Mouse (Mus musculus) stomach, postnatal 0 days (tissue): ENCODE measurements around the gene Fam57b. TPM values are rescaled to one million over a fixed set of nuclear protein-coding genes. Genes with fewer than 3 reads are reported as not detected.

ENCODE experiments used
- ATAC-seq: fragments of 200-750 bp; cut with Nextera tagmentation; 2 replicates; pipeline ENCODE4 v1.8.0; 2017; ENCODE audit not compliant: low FRiP score, low TSS enrichment
- DNase-seq: peaks from one replicate; pipeline ENCODE4 v3.0.0-alpha.2; 2016; ENCODE audit warnings: low spot score
- H3K27ac ChIP-seq: fragments of 300-500 bp; sonication (generic); replicated peaks from 2 replicates; pipeline ENCODE4 v1.5.1; 2014; ENCODE audit warnings: mild to moderate bottlenecking, control low read depth
- H3K27me3 ChIP-seq: fragments of 300-500 bp; sonication (generic); 2 replicates; pipeline ENCODE4 v1.6.1; 2014; ENCODE audit warnings: low read length; ENCODE audit not compliant: control insufficient read depth, insufficient read depth
- H3K36me3 ChIP-seq: fragments of 300-500 bp; sonication (generic); 2 replicates; pipeline ENCODE4 v1.6.1; 2014; ENCODE audit warnings: low read length, mixed read lengths; ENCODE audit not compliant: control insufficient read depth, insufficient read depth
- H3K4me1 ChIP-seq: fragments of 300-500 bp; sonication (generic); replicated peaks from 2 replicates; pipeline ENCODE4 v1.6.1; 2014; ENCODE audit warnings: antibody characterized with exemption; ENCODE audit not compliant: control insufficient read depth, insufficient read depth
- H3K4me2 ChIP-seq: fragments of 300-500 bp; sonication (generic); replicated peaks from 2 replicates; pipeline ENCODE4 v1.6.1; 2014; ENCODE audit warnings: low read depth, mild to moderate bottlenecking, control low read depth, moderate library complexity
- H3K4me3 ChIP-seq: fragments of 300-500 bp; sonication (generic); 2 replicates; pipeline ENCODE4 v1.5.1; 2014; ENCODE audit warnings: low read depth, low read length, control low read depth
- H3K9ac ChIP-seq: fragments of 300-500 bp; sonication (generic); 2 replicates; pipeline ENCODE4 v1.6.1; 2014; ENCODE audit warnings: mild to moderate bottlenecking, low read length, control low read depth, mixed read lengths
- H3K9me3 ChIP-seq: fragments of 300-500 bp; sonication (generic); 2 replicates; pipeline ENCODE4 v1.6.1; 2016; ENCODE audit warnings: low read length; ENCODE audit not compliant: control insufficient read depth
- CTCF ChIP-seq: IDR thresholded peaks from 2 replicates; pipeline ENCODE4 v1.5.1; 2016; ENCODE audit warnings: antibody characterized with exemption, low read depth, mild to moderate bottlenecking, moderate library complexity
- EP300 ChIP-seq: optimal IDR thresholded peaks from 2 replicates; pipeline ENCODE3; 2016; ENCODE audit warnings: antibody characterized with exemption
- WGBS: fragments of 180-500 bp; shearing (Covaris S2); extraction: QIAGEN DNeasy Blood & Tissue Kit; methylation state at CpG from one replicate; pipeline ENCODE4 v1.1.7; 2014; 5-methylcytosine and 5-hydroxymethylcytosine counted together
- polyA plus RNA-seq: library from polyadenylated mRNA; unstranded; fragments of >200 nt; fragmentation: Nextera tagmentation; extraction: Ambion mirVana; gene quantifications from 2 replicates; pipeline ENCODE4 v1.2.1, GENCODE M21; 2015

The Fam57b gene
- 0.57 and 0.59 TPM in 2 replicates for polyA plus RNA-seq

- peak; percentile 62 for DNase-seq
- peak; percentile 46 for ATAC-seq
- WGBS = 17% methylated on average over 21 of the region's 21 CpGs
- Histone ChIP-seq H3K9ac (peak within 1 kb of the TSS; percentile 83), H3K27ac (peak within 1 kb of the TSS; percentile 93), H3K4me3 (peak within 1 kb of the TSS; percentile 80), H3K9me3 (no peaks in the 10 kb centered on the region), H3K4me1 (no peaks in the 10 kb centered on the region; the same call in 1 of the 2 replicates), H3K4me2 (peak within 1 kb of the TSS; percentile 83), H3K27me3 (no peaks in the 10 kb centered on the region), H3K36me3 (peaks cover 16% of the 10 kb centered on the region; the same call in 1 of the 2 replicates)
- no peak for TF ChIP-seq CTCF
- no peak for TF ChIP-seq EP300
Observed at GRCm38 (mm10) chr7:126797411-126798126, at the start of gene Fam57b. Fam57b (plus strand) TSS chr7:126797668.

GRCm38 (mm10) chr7:126748824-126749223 lies 48.6 kb upstream of the Fam57b start:
- H3K4me3 ChIP-seq = no peak overlapping the region
- 56% methylated on average over 7 of the region's 7 CpGs for WGBS
- TF ChIP-seq CTCF = no peak
- no peak for TF ChIP-seq EP300
- H3K9ac ChIP-seq = no peak overlapping the region
- peak overlapping the region; percentile 8; the same call in 1 of the 2 replicates for H3K27ac ChIP-seq
- H3K36me3 ChIP-seq = no peaks in the 10 kb centered on the region
- ATAC-seq (peak; percentile 72), DNase-seq (peak; percentile 67)
- no peaks in the 10 kb centered on the region for H3K27me3 ChIP-seq
- no peaks in the 10 kb centered on the region for H3K4me1 ChIP-seq
- H3K4me2 ChIP-seq = no peak overlapping the region
- H3K9me3 ChIP-seq = no peaks in the 10 kb centered on the region

GRCm38 (mm10) chr7:126749582-126750343 lies 47.7 kb upstream of the Fam57b start:
- Histone ChIP-seq H3K9ac (no peak overlapping the region), H3K4me2 (no peak overlapping the region), H3K4me1 (no peaks in the 10 kb centered on the region), H3K4me3 (no peak overlapping the region), H3K36me3 (no peaks in the 10 kb centered on the region), H3K9me3 (no peaks in the 10 kb centered on the region), H3K27me3 (no peaks in the 10 kb centered on the region), H3K27ac (no peak overlapping the region)
- ATAC-seq (peak; percentile 18; the same call in 1 of the 2 replicates), DNase-seq (no peak)
- peak; percentile 30; the same call in 1 of the 2 replicates for TF ChIP-seq CTCF
- no peak for TF ChIP-seq EP300
- 90% methylated on average over 17 of the region's 17 CpGs for WGBS

GRCm38 (mm10) chr7:126754866-126755265 lies 42.6 kb upstream of the Fam57b start:
- H3K4me1 ChIP-seq = peaks cover 3% of the 10 kb centered on the region; the same call in 1 of the 2 replicates
- ATAC-seq (peak; percentile 75), DNase-seq (peak; percentile 87)
- peak; percentile 93 for TF ChIP-seq CTCF
- TF ChIP-seq EP300 = no peak
- H3K27ac ChIP-seq = peak overlapping the region; percentile 53
- no peaks in the 10 kb centered on the region for H3K36me3 ChIP-seq
- WGBS = under 1% methylated on average over 9 of the region's 9 CpGs
- H3K4me3 ChIP-seq = no peak overlapping the region
- no peak overlapping the region; the same call in 1 of the 2 replicates for H3K4me2 ChIP-seq
- no peaks in the 10 kb centered on the region for H3K9me3 ChIP-seq
- H3K27me3 ChIP-seq = no peaks in the 10 kb centered on the region
- peak overlapping the region; percentile 28; the same call in 1 of the 2 replicates for H3K9ac ChIP-seq

GRCm38 (mm10) chr7:126758539-126758938 lies 38.9 kb upstream of the Fam57b start:
- no peak overlapping the region for H3K27ac ChIP-seq
- H3K9me3 ChIP-seq = no peaks in the 10 kb centered on the region
- H3K9ac ChIP-seq = no peak overlapping the region
- no peak overlapping the region for H3K4me2 ChIP-seq
- ATAC-seq (no peak), DNase-seq (no peak)
- peaks cover 2% of the 10 kb centered on the region; the same call in 1 of the 2 replicates for H3K36me3 ChIP-seq
- no peak overlapping the region for H3K4me3 ChIP-seq
- TF ChIP-seq EP300 (no peak), CTCF (no peak)
- no peaks in the 10 kb centered on the region for H3K27me3 ChIP-seq
- H3K4me1 ChIP-seq = peaks cover 13% of the 10 kb centered on the region
- WGBS = 73% methylated on average over 7 of the region's 7 CpGs
